Mouse (Mus musculus): ENCODE data around the gene 6030445D17Rik.

- no peak for TF ChIP-seq POLR2A (IDR thresholded peaks at IDR 0.05; ENCODE audit: low read depth, low read length)
- no peak for TF ChIP-seq CTCF (conservative IDR thresholded peaks at IDR 0.05; ENCODE audit: insufficient read depth, insufficient read length, low read depth, low read length)
Observed at GRCm38 (mm10) chr4:136486549-136486948, 24.5 kb downstream of the 6030445D17Rik start.
